Mouse (Mus musculus) left cerebral cortex, postnatal 25 days (tissue): ENCODE data around the gene Fhdc1. TPM values are rescaled to one million over a fixed set of nuclear protein-coding genes. Genes with fewer than 3 reads are reported as not detected.

Experiments used
- DNase-seq, 2 experiments: peaks; one replicate each; pipeline ENCODE4 v3.0.0; 2022; ENCODE audit warnings: low spot score in 2 of 2, mixed read lengths in 1 of 2
- intact Hi-C: fragments of 180-260 bp; cut with DNase I; formaldehyde crosslinking; loops from one replicate; pipeline ENCODE4 v1.15.1; 2025
- total RNA-seq, 2 experiments: library from RNA; stranded (reverse); gene quantifications; 2 replicates each; pipeline ENCODE4 v1.2.3; 2021

Fhdc1 gene
- total RNA-seq, 2 experiments from 2014 or later, result 3.7 to 4.0 TPM

GRCm38 (mm10) chr3:84438840-84439239 lies 41.4 kb downstream of the Fhdc1 start:
- no peak for DNase-seq
- intact Hi-C loops, result loop anchor here (5.0 kb wide), 1 partner anchor 43 kb away; the partner anchor contains the start of gene Fhdc1

- peak; percentile 30 to 60 for DNase-seq
- intact Hi-C loops, result loop anchor here (5.0 kb wide), 1 partner anchor 44 kb away; the partner anchor contains the start of gene Fhdc1
Observed at GRCm38 (mm10) chr3:84438118-84438517, 42.1 kb downstream of the Fhdc1 start.

- intact Hi-C loops, result loop anchor here (5.0 kb wide), 1 partner anchor 45 kb away; the partner anchor contains the start of gene Fhdc1
- no peak for DNase-seq
Observed at GRCm38 (mm10) chr3:84436947-84437346, 43.3 kb downstream of the Fhdc1 start.

GRCm38 (mm10) chr3:84435288-84436043 lies 44.8 kb downstream of the Fhdc1 start:
- DNase-seq, result no peak
- intact Hi-C loops, result loop anchor here (5.0 kb wide), 1 partner anchor 47 kb away; the partner anchor contains the start of gene Fhdc1

- DNase-seq, result no peak
- intact Hi-C loops, result no loop called here
Observed at GRCm38 (mm10) chr3:84432797-84433445, 47.3 kb downstream of the Fhdc1 start.

- intact Hi-C loops, result no loop called here
- DNase-seq, result no peak
Observed at GRCm38 (mm10) chr3:84431257-84431656, 49.0 kb downstream of the Fhdc1 start.

GRCm38 (mm10) chr3:84430152-84430551 lies 50.1 kb downstream of the Fhdc1 start:
- intact Hi-C loops, result no loop called here
- DNase-seq, result no peak

- peak in 1 of 2 experiments; percentile 69 for DNase-seq
- intact Hi-C loops, result no loop called here
Observed at GRCm38 (mm10) chr3:84428994-84429725, 51.1 kb downstream of the Fhdc1 start.

GRCm38 (mm10) chr3:84427779-84428178 lies 52.5 kb downstream of the Fhdc1 start:
- DNase-seq, result no peak
- intact Hi-C loops, result no loop called here

- DNase-seq, result peak; percentile 27 to 83
- intact Hi-C loops, result no loop called here
Observed at GRCm38 (mm10) chr3:84422340-84422739, 57.9 kb downstream of the Fhdc1 start.

- intact Hi-C loops, result no loop called here
- DNase-seq, result no peak
Observed at GRCm38 (mm10) chr3:84413868-84414267, 66.4 kb downstream of the Fhdc1 start.

- intact Hi-C loops, result no loop called here
- DNase-seq, result no peak
Observed at GRCm38 (mm10) chr3:84412920-84413319, 67.3 kb downstream of the Fhdc1 start.

GRCm38 (mm10) chr3:84409474-84409862 lies 70.8 kb downstream of the Fhdc1 start:
- intact Hi-C loops, result no loop called here
- no peak for DNase-seq

GRCm38 (mm10) chr3:84408756-84409473 lies 71.3 kb downstream of the Fhdc1 start:
- DNase-seq, result no peak
- intact Hi-C loops, result no loop called here

GRCm38 (mm10) chr3:84405523-84405922 lies 74.7 kb downstream of the Fhdc1 start:
- intact Hi-C loops, result no loop called here
- no peak for DNase-seq

- intact Hi-C loops, result no loop called here
- DNase-seq, result peak in 1 of 2 experiments; percentile 35
Observed at GRCm38 (mm10) chr3:84403389-84403788, 76.8 kb downstream of the Fhdc1 start.

GRCm38 (mm10) chr3:84402716-84403115 lies 77.5 kb downstream of the Fhdc1 start:
- no peak for DNase-seq
- intact Hi-C loops, result no loop called here

GRCm38 (mm10) chr3:84397976-84398375 lies 82.3 kb downstream of the Fhdc1 start:
- intact Hi-C loops, result no loop called here
- no peak for DNase-seq

- intact Hi-C loops, result no loop called here
- no peak for DNase-seq
Observed at GRCm38 (mm10) chr3:84396240-84396639, 84.0 kb downstream of the Fhdc1 start.

- intact Hi-C loops, result no loop called here
- no peak for DNase-seq
Observed at GRCm38 (mm10) chr3:84395840-84396239, 84.4 kb downstream of the Fhdc1 start.
